Mouse (Mus musculus) ES-E14 (cell line): ENCODE results near the gene Slc2a12.

Experiments
- CHD2 ChIP-seq: IDR thresholded peaks from 2 replicates; pipeline ENCODE4 v1.6.1; 2014; ENCODE audit warnings: mild to moderate bottlenecking, low read depth, low read length, inconsistent platforms
- HCFC1 ChIP-seq: IDR thresholded peaks from 2 replicates; pipeline ENCODE4 v1.6.1; 2012; ENCODE audit warnings: low read length, inconsistent platforms, borderline replicate concordance; ENCODE audit not compliant: insufficient read depth
- MAFK ChIP-seq: IDR thresholded peaks from 2 replicates; pipeline ENCODE4 v1.6.1; 2014; ENCODE audit warnings: mild to moderate bottlenecking, low read depth, low read length, inconsistent platforms; ENCODE audit not compliant: insufficient read depth
- ZC3H11A ChIP-seq: IDR thresholded peaks from 2 replicates; pipeline ENCODE4 v1.6.1; 2012; ENCODE audit warnings: low read depth, mild to moderate bottlenecking, inconsistent platforms, low read length, borderline replicate concordance

GRCm38 (mm10) chr10:22604801-22605200 lies 40.0 kb upstream of the Slc2a12 start:
- TF ChIP-seq CHD2 (no peak), HCFC1 (no peak), ZC3H11A (no peak), MAFK (no peak)
